Mouse (Mus musculus) hindbrain, embryonic 11.5 days (tissue): ENCODE measurements around the gene Ext2. TPM values are rescaled to one million over a fixed set of nuclear protein-coding genes. Genes with fewer than 3 reads are reported as not detected.
A peak's percentile ranks its signal among the peaks of the same experiment; 100 is the strongest.

Experiments
- ATAC-seq: fragments of 200-750 bp; cut with Nextera tagmentation; 2 replicates; pipeline ENCODE4 v1.8.0; 2017; ENCODE audit warnings: mild to moderate bottlenecking, moderate TSS enrichment, moderate library complexity; ENCODE audit not compliant: low FRiP score
- DNase-seq: peaks from one replicate; pipeline ENCODE4 v3.0.0-alpha.2; 2015; ENCODE audit warnings: low spot score
- H3K27ac ChIP-seq: fragments of 300-500 bp; sonication (generic); 2 replicates; pipeline ENCODE4 v1.5.1; 2014; ENCODE audit warnings: mild to moderate bottlenecking, low read depth, low read length
- H3K27me3 ChIP-seq: fragments of 300-500 bp; sonication (generic); 2 replicates; pipeline ENCODE4 v1.6.1; 2014; ENCODE audit warnings: mild to moderate bottlenecking, low read length, moderate library complexity, mixed read lengths; ENCODE audit not compliant: control insufficient read depth, insufficient read depth
- H3K36me3 ChIP-seq: fragments of 300-500 bp; sonication (generic); 2 replicates; pipeline ENCODE4 v1.6.1; 2014; ENCODE audit warnings: mild to moderate bottlenecking, low read length, moderate library complexity, mixed read lengths; ENCODE audit not compliant: control insufficient read depth, insufficient read depth
- H3K4me1 ChIP-seq: fragments of 300-500 bp; sonication (generic); replicated peaks from 2 replicates; pipeline ENCODE4 v1.6.1; 2014; ENCODE audit warnings: low read length, mixed read lengths; ENCODE audit not compliant: control insufficient read depth, insufficient read depth
- H3K4me2 ChIP-seq: fragments of 300-500 bp; sonication (generic); replicated peaks from 2 replicates; pipeline ENCODE4 v1.6.1; 2014; ENCODE audit warnings: mild to moderate bottlenecking, low read depth, low read length
- H3K4me3 ChIP-seq: fragments of 300-500 bp; sonication (generic); 2 replicates; pipeline ENCODE4 v1.5.1; 2014; ENCODE audit warnings: low read depth, low read length
- H3K9ac ChIP-seq: fragments of 300-500 bp; sonication (generic); 2 replicates; pipeline ENCODE4 v1.6.1; 2014; ENCODE audit warnings: low read depth, low read length
- H3K9me3 ChIP-seq: fragments of 300-500 bp; sonication (generic); 2 replicates; pipeline ENCODE4 v1.6.1; 2016; ENCODE audit warnings: low read length; ENCODE audit not compliant: control insufficient read depth
- WGBS: fragments of 180-500 bp; shearing (Covaris S2); extraction: QIAGEN DNeasy Blood & Tissue Kit; methylation state at CpG from one replicate; pipeline ENCODE4 v1.1.7; 2014; 5-methylcytosine and 5-hydroxymethylcytosine counted together
- polyA plus RNA-seq: library from polyadenylated mRNA; unstranded; fragments of >200 nt; fragmentation: Nextera tagmentation; extraction: Ambion mirVana; gene quantifications from 2 replicates; pipeline ENCODE4 v1.2.1, GENCODE M21; 2014

Gene Ext2
- polyA plus RNA-seq, 1 experiment from 2014 or later = 54.4 TPM

DNA sequence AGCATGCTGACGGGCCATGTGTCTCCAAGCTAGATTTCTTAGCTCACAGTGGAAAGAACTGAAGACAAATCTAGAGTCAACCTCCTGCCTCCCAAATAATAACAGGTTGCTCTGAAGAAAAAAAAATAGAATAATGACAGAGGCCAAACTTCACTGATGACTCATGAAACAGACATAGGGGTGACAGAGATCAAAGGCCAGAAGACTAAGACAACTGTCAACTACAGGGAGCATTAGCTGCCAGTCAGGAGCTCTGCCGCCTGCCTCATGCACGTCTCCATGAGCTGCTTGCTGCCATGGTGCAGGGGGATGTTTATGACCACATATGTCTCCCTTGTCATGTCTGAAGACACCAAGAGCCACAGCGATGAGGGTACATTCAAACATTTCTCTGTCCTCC lies 75.7 kb downstream of the Ext2 start:
- Histone ChIP-seq H3K9me3 (no peaks in the 10 kb centered on the region), H3K4me3 (no peak overlapping the region), H3K27me3 (no peaks in the 10 kb centered on the region), H3K9ac (no peak overlapping the region), H3K4me2 (no peak overlapping the region), H3K36me3 (no peaks in the 10 kb centered on the region), H3K4me1 (peaks cover 4% of the 10 kb centered on the region; the same call in 1 of the 2 replicates), H3K27ac (no peak overlapping the region)
- ATAC-seq = no peak
- DNase-seq = no peak
- WGBS = 77% methylated on average over 4 of the region's 4 CpGs

GRCm38 (mm10) chr2:93746162-93746561 lies 76.2 kb downstream of the Ext2 start:
- 68% methylated on average over 5 of the region's 5 CpGs for WGBS
- H3K4me2 ChIP-seq = no peak overlapping the region
- DNase-seq = no peak

GRCm38 (mm10) chr2:93745741-93746140 lies 76.6 kb downstream of the Ext2 start:
- Histone ChIP-seq H3K9me3 (no peaks in the 10 kb centered on the region), H3K27ac (no peak overlapping the region), H3K4me3 (no peak overlapping the region), H3K27me3 (no peaks in the 10 kb centered on the region), H3K9ac (no peak overlapping the region), H3K4me1 (peaks cover 4% of the 10 kb centered on the region; the same call in 1 of the 2 replicates), H3K36me3 (no peaks in the 10 kb centered on the region), H3K4me2 (no peak overlapping the region)
- no peak for DNase-seq
- no peak for ATAC-seq
- WGBS = 78% methylated on average over 9 of the region's 9 CpGs

More at GRCm38 (mm10) chr2:93746162-93746561, 76.2 kb downstream of the Ext2 start:
- H3K9me3 ChIP-seq = no peaks in the 10 kb centered on the region
- H3K27ac ChIP-seq = no peak overlapping the region
- no peak for ATAC-seq
- H3K36me3 ChIP-seq = no peaks in the 10 kb centered on the region
- H3K27me3 ChIP-seq = no peaks in the 10 kb centered on the region
- no peak overlapping the region for H3K9ac ChIP-seq
- peaks cover 4% of the 10 kb centered on the region; the same call in 1 of the 2 replicates for H3K4me1 ChIP-seq
- H3K4me3 ChIP-seq = no peak overlapping the region

DNA sequence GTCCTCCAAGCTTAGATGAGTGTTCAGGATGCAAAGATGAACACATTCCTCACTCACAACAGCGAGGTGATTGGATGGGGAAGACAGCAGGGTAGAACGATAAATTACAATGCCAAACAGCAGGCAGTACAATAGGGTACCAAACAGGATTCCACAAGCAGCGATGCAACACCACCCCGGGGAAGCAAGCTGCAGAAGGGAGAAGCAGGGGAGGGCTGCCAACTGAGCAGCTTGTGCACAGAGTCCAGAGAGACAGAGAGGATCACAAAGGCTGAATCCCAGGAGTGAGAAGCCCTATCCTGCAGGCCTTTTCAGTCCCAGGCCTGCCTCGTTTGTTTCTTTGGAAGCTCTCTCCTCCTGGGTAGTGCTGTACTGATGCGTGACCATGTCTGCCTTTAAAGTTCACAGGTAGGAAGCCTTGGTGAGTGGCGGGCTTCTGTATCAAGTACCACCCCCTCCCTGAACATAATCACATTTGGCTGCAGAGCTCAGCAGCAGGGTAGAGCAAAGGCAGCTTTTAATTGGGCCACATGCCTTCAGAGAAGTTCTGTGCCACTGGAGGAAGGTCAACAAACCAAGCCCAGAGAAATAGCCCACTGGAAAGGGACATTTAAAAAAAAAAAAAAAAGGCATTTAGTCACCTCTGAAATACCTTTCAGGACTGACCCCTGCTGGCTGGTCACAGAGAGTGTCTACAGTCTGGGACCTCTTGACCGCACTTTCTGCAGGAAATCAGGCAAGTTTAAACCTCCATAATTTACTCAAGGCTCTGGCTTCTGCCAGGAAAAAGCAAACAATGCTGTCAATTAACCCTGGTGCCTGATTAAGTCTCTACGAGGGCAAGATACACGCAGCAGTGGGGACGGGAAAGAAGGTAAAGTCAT lies 77.8 kb downstream of the Ext2 start:
- peaks cover 6% of the 10 kb centered on the region; the same call in 1 of the 2 replicates for H3K4me1 ChIP-seq
- H3K9ac ChIP-seq = no peak overlapping the region
- no peak for DNase-seq
- H3K4me3 ChIP-seq = no peak overlapping the region
- no peak for ATAC-seq
- no peak overlapping the region for H3K4me2 ChIP-seq
- no peaks in the 10 kb centered on the region for H3K9me3 ChIP-seq
- no peaks in the 10 kb centered on the region for H3K36me3 ChIP-seq
- H3K27ac ChIP-seq = peak overlapping the region; percentile 36
- no peaks in the 10 kb centered on the region for H3K27me3 ChIP-seq
- WGBS = 38% methylated on average over 11 of the region's 11 CpGs

DNA sequence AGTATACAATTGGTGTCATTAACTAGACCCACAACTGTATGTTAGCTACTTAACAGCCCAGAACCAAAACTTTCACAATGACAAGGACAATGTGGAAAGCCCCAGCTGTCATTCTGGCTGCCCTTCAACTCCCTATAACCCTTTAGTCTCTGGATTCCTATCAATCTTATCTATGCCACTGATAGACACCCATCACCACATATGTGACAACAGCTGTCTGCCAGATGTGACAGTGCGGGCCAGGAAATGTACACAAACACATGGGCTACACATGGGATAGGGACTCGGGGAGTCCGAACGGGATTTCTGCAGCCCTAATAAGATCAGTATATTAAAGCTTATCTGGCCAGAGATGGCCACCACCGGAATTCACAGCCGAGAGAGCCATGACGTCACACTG lies 80.7 kb downstream of the Ext2 start:
- ATAC-seq (no peak), DNase-seq (no peak)
- WGBS = 71% methylated on average over 7 of the region's 7 CpGs

GRCm38 (mm10) chr2:93739044-93739569 lies 83.3 kb downstream of the Ext2 start:
- no peak for ATAC-seq
- Histone ChIP-seq H3K4me2 (no peak overlapping the region), H3K27ac (no peak overlapping the region), H3K9ac (no peak overlapping the region), H3K4me3 (no peak overlapping the region), H3K4me1 (0 out of 2 replicates have a peak, but pooled peaks cover 2% of the 10 kb centered on the region), H3K9me3 (no peaks in the 10 kb centered on the region), H3K27me3 (no peaks in the 10 kb centered on the region), H3K36me3 (no peaks in the 10 kb centered on the region)
- 68% methylated on average over 5 of the region's 5 CpGs for WGBS
- DNase-seq = no peak

More for the DNA sequence above, 80.7 kb downstream of the Ext2 start:
- Histone ChIP-seq H3K4me1 (peaks cover 6% of the 10 kb centered on the region; the same call in 1 of the 2 replicates), H3K27ac (no peak overlapping the region), H3K27me3 (no peaks in the 10 kb centered on the region), H3K4me3 (no peak overlapping the region), H3K9ac (no peak overlapping the region), H3K36me3 (no peaks in the 10 kb centered on the region), H3K4me2 (no peak overlapping the region), H3K9me3 (no peaks in the 10 kb centered on the region)

DNA sequence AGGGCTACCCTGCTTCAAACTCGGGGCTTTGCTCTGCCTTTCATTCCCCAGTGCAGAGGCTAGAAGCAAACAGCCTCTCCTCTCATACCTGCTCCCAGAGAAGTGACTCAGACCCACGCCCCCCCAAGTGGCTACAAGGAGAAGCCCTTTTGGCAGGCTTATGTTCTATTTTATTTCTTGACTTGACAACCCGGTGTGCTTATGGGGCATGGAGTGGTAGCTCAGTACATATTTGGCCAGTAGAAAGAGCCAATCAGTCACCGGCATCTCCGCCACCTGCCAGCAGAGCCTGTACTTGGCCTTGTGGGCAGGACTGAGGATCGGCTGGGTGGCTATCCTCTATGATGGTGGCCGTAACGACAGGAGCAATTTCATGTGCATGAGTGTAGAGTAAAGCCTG lies 85.2 kb downstream of the Ext2 start:
- DNase-seq = no peak
- Histone ChIP-seq H3K27ac (no peak overlapping the region), H3K9me3 (no peaks in the 10 kb centered on the region), H3K4me1 (0 out of 2 replicates have a peak, but pooled peaks cover 2% of the 10 kb centered on the region), H3K27me3 (no peaks in the 10 kb centered on the region), H3K4me3 (no peak overlapping the region), H3K9ac (no peak overlapping the region), H3K36me3 (no peaks in the 10 kb centered on the region), H3K4me2 (no peak overlapping the region)
- WGBS = 87% methylated on average over 8 of the region's 8 CpGs
- ATAC-seq = no peak

DNA sequence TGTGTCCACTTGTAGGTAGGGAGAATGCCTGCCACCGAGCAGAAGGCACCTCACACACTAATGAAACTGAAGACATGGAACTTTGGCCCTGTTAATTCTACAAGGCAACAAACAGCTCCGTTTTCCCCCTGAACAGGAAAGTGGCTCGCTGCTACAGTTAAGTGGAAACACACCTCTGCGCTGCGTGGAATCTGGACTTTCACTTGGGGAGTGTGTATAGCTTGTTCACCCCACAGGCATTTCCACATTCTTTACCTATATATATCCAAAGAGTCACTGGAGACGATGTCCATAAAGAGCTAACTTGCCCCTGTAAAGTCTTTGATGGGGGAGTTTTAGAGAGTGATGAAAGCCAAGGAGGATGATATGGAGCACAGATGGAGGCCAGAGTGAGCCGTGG lies 89.7 kb downstream of the Ext2 start:
- H3K27me3 ChIP-seq = no peaks in the 10 kb centered on the region
- no peaks in the 10 kb centered on the region for H3K9me3 ChIP-seq
- no peak for DNase-seq
- H3K4me1 ChIP-seq = no peaks in the 10 kb centered on the region
- no peak overlapping the region for H3K9ac ChIP-seq
- 78% methylated on average over 7 of the region's 7 CpGs for WGBS
- no peak overlapping the region for H3K27ac ChIP-seq
- no peak overlapping the region for H3K4me3 ChIP-seq
- no peak for ATAC-seq
- no peaks in the 10 kb centered on the region for H3K36me3 ChIP-seq
- no peak overlapping the region for H3K4me2 ChIP-seq
